Mouse (Mus musculus): ENCODE results near the gene Ankrd17. TPM values are rescaled to one million over a fixed set of nuclear protein-coding genes. Genes with fewer than 3 reads are reported as not detected.

The Ankrd17 gene
- 46.6 TPM for polyA plus RNA-seq (2014; fragmentation: Illumina TruSeq; extraction: RNeasy Lipid Tissue Mini Kit (QIAGEN cat#74804); ENCODE audit: low read depth, low replicate concordance)

DNA sequence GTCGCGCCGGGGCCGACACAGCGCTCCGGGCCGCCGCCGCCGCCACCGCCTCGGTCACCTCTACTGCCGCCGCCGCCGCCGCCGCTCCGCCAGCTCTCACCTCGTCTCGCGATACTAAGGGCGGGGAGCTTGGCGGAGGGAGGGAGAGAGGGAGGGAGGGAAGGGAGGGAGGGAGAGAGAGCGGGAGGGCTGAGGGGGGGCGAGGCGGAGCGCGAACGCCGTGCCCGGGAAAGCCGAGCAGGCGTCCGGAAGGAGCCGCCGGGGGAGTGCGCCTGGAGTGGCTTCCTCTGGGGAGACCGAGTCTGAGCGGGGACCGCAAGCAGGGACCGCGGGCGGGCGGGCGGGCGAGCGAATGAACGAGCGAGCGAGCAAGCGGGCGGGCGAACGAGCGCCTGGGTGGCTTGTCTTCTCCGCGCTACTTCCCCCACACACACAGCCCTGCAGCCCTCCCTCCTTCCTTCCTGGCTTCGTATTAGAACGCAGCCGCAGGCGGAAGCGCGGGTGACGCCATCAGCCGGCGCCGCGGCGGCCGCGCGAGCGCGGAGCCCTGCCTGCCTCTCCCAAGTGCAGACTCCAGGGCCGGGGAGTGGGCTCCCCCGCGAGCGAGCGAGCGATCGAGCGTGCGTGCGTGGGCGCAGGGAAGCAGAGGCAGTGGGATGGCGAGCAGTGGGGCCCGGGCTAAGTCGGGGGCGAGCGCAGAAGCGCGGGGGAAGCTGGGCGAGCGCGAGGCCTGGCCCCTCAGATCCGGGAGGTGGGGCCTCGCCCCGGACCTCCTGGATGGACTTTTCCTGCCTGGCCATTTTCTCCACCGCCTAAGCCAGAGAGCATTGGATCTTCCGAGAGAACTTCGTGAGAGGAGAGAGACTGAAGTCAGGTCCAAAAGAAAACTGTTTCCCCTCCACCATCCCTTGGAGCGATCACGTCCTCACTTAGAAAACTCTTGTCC is at the start of gene Ankrd17:
Gene Ankrd17, minus strand, starts transcription at position 457 of the 946 bp plus-strand sequence.

DNA sequence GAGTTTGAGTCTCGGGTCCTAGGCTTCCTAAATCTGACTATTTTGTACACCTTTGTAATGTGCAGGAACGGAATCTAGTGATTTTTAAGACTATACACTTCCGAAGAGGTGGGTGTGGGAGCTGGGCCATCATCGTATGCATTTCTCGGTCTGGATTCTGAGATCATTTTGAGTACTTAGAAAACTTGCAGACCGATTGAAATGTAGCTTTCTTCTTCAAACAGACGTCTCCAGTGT is 608 bp upstream of the Ankrd17 start, which contains the start of gene Gm9958:
Gene Gm9958, plus strand, starts transcription at position 138 of the 237 bp plus-strand sequence.

DNA sequence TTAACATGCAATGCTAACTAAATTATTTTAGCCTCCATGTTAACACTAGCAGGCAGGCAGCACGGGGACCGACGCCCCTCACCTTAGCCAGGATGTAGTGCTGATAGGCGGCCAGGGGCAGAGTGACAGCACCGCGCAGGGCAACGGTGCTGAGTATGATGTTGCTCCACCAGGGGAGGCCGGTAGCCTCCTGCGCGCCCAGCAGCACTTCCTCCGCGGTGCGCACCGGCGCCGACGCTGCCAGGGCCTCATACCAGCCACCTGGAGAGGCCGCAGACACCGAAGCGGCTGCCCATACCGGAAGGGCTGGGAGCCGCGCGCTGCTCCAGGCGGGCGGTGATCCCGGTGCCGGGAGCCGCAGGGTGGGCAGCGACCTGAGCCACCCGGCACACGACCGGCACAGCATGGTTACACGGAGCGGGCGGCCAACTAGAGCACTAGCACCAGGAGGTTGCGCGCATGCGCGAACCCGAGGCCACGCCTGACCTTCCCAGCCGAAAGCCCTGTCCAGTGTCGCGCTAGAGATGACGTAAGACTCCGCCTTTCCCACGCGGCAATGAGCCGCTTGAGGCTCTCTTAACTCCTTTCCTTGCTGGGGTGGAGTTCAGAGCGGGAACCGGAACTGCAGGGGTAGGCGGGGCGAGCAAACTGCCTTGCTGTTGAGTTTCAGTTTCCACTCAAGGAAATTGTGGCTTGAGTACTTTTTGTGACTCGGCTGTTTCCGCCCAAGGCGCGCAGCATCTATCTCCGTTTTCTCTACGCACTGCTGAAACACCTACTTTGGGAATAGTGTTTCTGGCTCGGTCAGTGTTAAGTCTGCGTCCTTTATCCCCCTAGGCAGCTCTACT is 142.6 kb downstream of the Ankrd17 start, which contains the start of gene Cox18:
Gene Cox18, minus strand, starts transcription at position 468 of the 848 bp plus-strand sequence.

Other genes with a start within 250 kb of the Ankrd17 start
- gene Cox18, start 142.6 kb downstream of the Ankrd17 start, polyA plus RNA-seq (2014; fragmentation: Illumina TruSeq; extraction: RNeasy Lipid Tissue Mini Kit (QIAGEN cat#74804); ENCODE audit: low read depth, low replicate concordance), result 17.3 TPM
- gene Gm9958, start 627 bp upstream of the Ankrd17 start, polyA plus RNA-seq (2014; fragmentation: Illumina TruSeq; extraction: RNeasy Lipid Tissue Mini Kit (QIAGEN cat#74804); ENCODE audit: low read depth, low replicate concordance), result 3.3 TPM
- 59,245 TPM for gene Alb, start 94.3 kb upstream of the Ankrd17 start, polyA plus RNA-seq (2014; fragmentation: Illumina TruSeq; extraction: RNeasy Lipid Tissue Mini Kit (QIAGEN cat#74804); ENCODE audit: low read depth, low replicate concordance)
- gene Afp, start 124.2 kb upstream of the Ankrd17 start, polyA plus RNA-seq (2014; fragmentation: Illumina TruSeq; extraction: RNeasy Lipid Tissue Mini Kit (QIAGEN cat#74804); ENCODE audit: low read depth, low replicate concordance), result 1.2 TPM
- gene Afm, start 152.4 kb upstream of the Ankrd17 start, polyA plus RNA-seq (2014; fragmentation: Illumina TruSeq; extraction: RNeasy Lipid Tissue Mini Kit (QIAGEN cat#74804); ENCODE audit: low read depth, low replicate concordance), result 346 TPM
- gene 5830473C10Rik, start 194.5 kb upstream of the Ankrd17 start, polyA plus RNA-seq (2014; fragmentation: Illumina TruSeq; extraction: RNeasy Lipid Tissue Mini Kit (QIAGEN cat#74804); ENCODE audit: low read depth, low replicate concordance), result 27.2 TPM

All from liver, adult 10 weeks (tissue).